Mouse (Mus musculus) cerebellum, adult 18-20 months (tissue): ENCODE data around the gene Caskin1.
"Not testable (repeated sequence)": the region's sequence is repeated elsewhere in the genome, so short reads cannot be mapped to it uniquely, and the experiment has no call there.

Experiments
- DNase-seq, 2 experiments: peaks; one replicate each; pipeline ENCODE4 v3.0.0; 2021

Gene Caskin1

GRCm38 (mm10) chr17:24488186-24488661 is at the start of gene Caskin1:
Gene Caskin1, plus strand, starts transcription at chr17:24488601.
- peak; percentile 77 to 79 for DNase-seq

- no peak for DNase-seq
These were observed 48.0 kb upstream of the Caskin1 start for GRCm38 (mm10) chr17:24440377-24440776.

- no peak for DNase-seq
These were observed 47.3 kb upstream of the Caskin1 start for GRCm38 (mm10) chr17:24441148-24441547.

- DNase-seq, result no peak
These were observed 46.3 kb upstream of the Caskin1 start for GRCm38 (mm10) chr17:24442107-24442506.

- peak; percentile 52 to 54 for DNase-seq
These were observed 45.7 kb upstream of the Caskin1 start, which contains the start of gene Dnase1l2 for GRCm38 (mm10) chr17:24442632-24443155. Gene Dnase1l2, minus strand, starts transcription at chr17:24443105.

- DNase-seq, result peak; percentile 79 to 80
These were observed 45.0 kb upstream of the Caskin1 start for GRCm38 (mm10) chr17:24443409-24443808.

- no peak for DNase-seq
These were observed 41.8 kb upstream of the Caskin1 start for GRCm38 (mm10) chr17:24446590-24446989.

GRCm38 (mm10) chr17:24449507-24449906 is 38.9 kb upstream of the Caskin1 start:
- DNase-seq, result no peak

GRCm38 (mm10) chr17:24451220-24451619 is 37.2 kb upstream of the Caskin1 start:
- no peak for DNase-seq

- no peak for DNase-seq
These were observed 35.0 kb upstream of the Caskin1 start for GRCm38 (mm10) chr17:24453372-24453771.

- DNase-seq, result no peak
These were observed 34.1 kb upstream of the Caskin1 start for GRCm38 (mm10) chr17:24454218-24454755.

GRCm38 (mm10) chr17:24454756-24455522 is 33.5 kb upstream of the Caskin1 start:
- peak; percentile 97 to 100 for DNase-seq

- DNase-seq, result not testable (repeated sequence)
These were observed 32.7 kb upstream of the Caskin1 start for GRCm38 (mm10) chr17:24455523-24456206.

- peak; percentile 39 to 47 for DNase-seq
These were observed 26.8 kb upstream of the Caskin1 start for GRCm38 (mm10) chr17:24461580-24461979.

- DNase-seq, result no peak
These were observed 25.5 kb upstream of the Caskin1 start for GRCm38 (mm10) chr17:24462932-24463331.

GRCm38 (mm10) chr17:24463374-24464133 is 24.8 kb upstream of the Caskin1 start:
- DNase-seq, result no peak

GRCm38 (mm10) chr17:24468636-24469246 is 19.7 kb upstream of the Caskin1 start:
- no peak for DNase-seq

- no peak for DNase-seq
These were observed 19.0 kb upstream of the Caskin1 start for GRCm38 (mm10) chr17:24469336-24469909.

GRCm38 (mm10) chr17:24469910-24470602 is 18.3 kb upstream of the Caskin1 start, which contains the start of the genes E4f1 and Pgp:
Gene E4f1, minus strand, starts transcription at chr17:24470313.
Gene Pgp, plus strand, starts transcription at chr17:24470392.
- peak; percentile 99 to 100 for DNase-seq

- peak; percentile 40 to 67 for DNase-seq
These were observed 17.5 kb upstream of the Caskin1 start for GRCm38 (mm10) chr17:24470701-24471527.
